Mouse (Mus musculus): ENCODE results near the gene Dcn. TPM values are rescaled to one million over a fixed set of nuclear protein-coding genes. Genes with fewer than 3 reads are reported as not detected.

Dcn gene
- polyA plus RNA-seq, 1 experiment from 2014 or later = 73.6 TPM

- 88% methylated on average over 3 of the region's 3 CpGs for WGBS
- Histone ChIP-seq H3K4me1 (ENCODE audit: control insufficient read depth, insufficient read depth, low read depth, low read length) (no peaks in the 10 kb centered on the region), H3K4me3 (ENCODE audit: low read length) (no peak overlapping the region), H3K36me3 (ENCODE audit: control insufficient read depth, insufficient read depth, low read length) (no peaks in the 10 kb centered on the region), H3K4me2 (ENCODE audit: low read length) (no peak overlapping the region), H3K9ac (ENCODE audit: low read depth, low read length) (no peak overlapping the region), H3K27me3 (replicated peaks; ENCODE audit: control insufficient read depth, insufficient read depth, low read length) (no peaks in the 10 kb centered on the region), H3K27ac (ENCODE audit: low read depth, low read length) (no peak overlapping the region), H3K9me3 (ENCODE audit: control insufficient read depth, low read length) (no peaks in the 10 kb centered on the region)
- ATAC-seq = no peak
Measured at GRCm38 (mm10) chr10:97523366-97523765, 44.0 kb downstream of the Dcn start.

- Histone ChIP-seq H3K27me3 (replicated peaks; ENCODE audit: control insufficient read depth, insufficient read depth, low read length) (no peaks in the 10 kb centered on the region), H3K4me1 (ENCODE audit: control insufficient read depth, insufficient read depth, low read depth, low read length) (no peaks in the 10 kb centered on the region), H3K4me3 (ENCODE audit: low read length) (no peak overlapping the region), H3K4me2 (ENCODE audit: low read length) (no peak overlapping the region), H3K9ac (ENCODE audit: low read depth, low read length) (no peak overlapping the region), H3K36me3 (ENCODE audit: control insufficient read depth, insufficient read depth, low read length) (no peaks in the 10 kb centered on the region), H3K9me3 (ENCODE audit: control insufficient read depth, low read length) (no peaks in the 10 kb centered on the region), H3K27ac (ENCODE audit: low read depth, low read length) (no peak overlapping the region)
- ATAC-seq = no peak
- WGBS = 86% methylated on average over 4 of the region's 4 CpGs
Measured at GRCm38 (mm10) chr10:97535697-97536096, 56.3 kb downstream of the Dcn start.

- no peak for ATAC-seq
- WGBS = 76% methylated on average over 2 of the region's 2 CpGs
- no peak overlapping the region for H3K27ac ChIP-seq (ENCODE audit: low read depth, low read length)
- H3K4me2 ChIP-seq (ENCODE audit: low read length) = no peak overlapping the region
- H3K9ac ChIP-seq (ENCODE audit: low read depth, low read length) = no peak overlapping the region
- no peak overlapping the region for H3K4me3 ChIP-seq (ENCODE audit: low read length)
- H3K9me3 ChIP-seq (ENCODE audit: control insufficient read depth, low read length) = no peaks in the 10 kb centered on the region
- H3K4me1 ChIP-seq (ENCODE audit: control insufficient read depth, insufficient read depth, low read depth, low read length) = no peaks in the 10 kb centered on the region
- H3K27me3 ChIP-seq (replicated peaks; ENCODE audit: control insufficient read depth, insufficient read depth, low read length) = no peaks in the 10 kb centered on the region
- H3K36me3 ChIP-seq (ENCODE audit: control insufficient read depth, insufficient read depth, low read length) = no peaks in the 10 kb centered on the region
Measured at GRCm38 (mm10) chr10:97536921-97537320, 57.5 kb downstream of the Dcn start.

- no peak for ATAC-seq
- Histone ChIP-seq H3K4me3 (ENCODE audit: low read length) (no peak overlapping the region), H3K27me3 (replicated peaks; ENCODE audit: control insufficient read depth, insufficient read depth, low read length) (no peaks in the 10 kb centered on the region), H3K36me3 (ENCODE audit: control insufficient read depth, insufficient read depth, low read length) (no peaks in the 10 kb centered on the region), H3K9ac (ENCODE audit: low read depth, low read length) (no peak overlapping the region), H3K9me3 (ENCODE audit: control insufficient read depth, low read length) (no peaks in the 10 kb centered on the region), H3K27ac (ENCODE audit: low read depth, low read length) (no peak overlapping the region), H3K4me2 (ENCODE audit: low read length) (no peak overlapping the region), H3K4me1 (ENCODE audit: control insufficient read depth, insufficient read depth, low read depth, low read length) (no peaks in the 10 kb centered on the region)
- 94% methylated on average over 4 of the region's 4 CpGs for WGBS
Measured at GRCm38 (mm10) chr10:97538202-97538601, 58.8 kb downstream of the Dcn start.

- no peak overlapping the region for H3K9ac ChIP-seq (ENCODE audit: low read depth, low read length)
- H3K27ac ChIP-seq (ENCODE audit: low read depth, low read length) = no peak overlapping the region
- H3K9me3 ChIP-seq (ENCODE audit: control insufficient read depth, low read length) = no peaks in the 10 kb centered on the region
- no peaks in the 10 kb centered on the region for H3K4me1 ChIP-seq (ENCODE audit: control insufficient read depth, insufficient read depth, low read depth, low read length)
- ATAC-seq = no peak
- WGBS = 87% methylated on average over 1 of the region's 1 CpGs
- no peaks in the 10 kb centered on the region for H3K27me3 ChIP-seq (replicated peaks; ENCODE audit: control insufficient read depth, insufficient read depth, low read length)
- H3K4me2 ChIP-seq (ENCODE audit: low read length) = no peak overlapping the region
- H3K36me3 ChIP-seq (ENCODE audit: control insufficient read depth, insufficient read depth, low read length) = no peaks in the 10 kb centered on the region
- H3K4me3 ChIP-seq (ENCODE audit: low read length) = no peak overlapping the region
Measured at GRCm38 (mm10) chr10:97547740-97548139, 68.3 kb downstream of the Dcn start.

- H3K27me3 ChIP-seq (replicated peaks; ENCODE audit: control insufficient read depth, insufficient read depth, low read length) = no peaks in the 10 kb centered on the region
- no peaks in the 10 kb centered on the region for H3K4me1 ChIP-seq (ENCODE audit: control insufficient read depth, insufficient read depth, low read depth, low read length)
- H3K9me3 ChIP-seq (ENCODE audit: control insufficient read depth, low read length) = no peaks in the 10 kb centered on the region
- H3K27ac ChIP-seq (ENCODE audit: low read depth, low read length) = no peak within 1 kb of the TSS
- H3K4me2 ChIP-seq (ENCODE audit: low read length) = peak within 1 kb of the TSS; percentile 13; the same call in 1 of the 2 replicates
- no peaks in the 10 kb centered on the region for H3K36me3 ChIP-seq (ENCODE audit: control insufficient read depth, insufficient read depth, low read length)
- H3K4me3 ChIP-seq (ENCODE audit: low read length) = no peak within 1 kb of the TSS
- no peak within 1 kb of the TSS for H3K9ac ChIP-seq (ENCODE audit: low read depth, low read length)
- 68% methylated on average over 10 of the region's 10 CpGs for WGBS
- ATAC-seq = 0 out of 2 replicates have a peak, but pooled peaks have one; percentile 42
Measured at GRCm38 (mm10) chr10:97564957-97565856, 85.8 kb downstream of the Dcn start, which contains the start of gene Lum. Gene Lum (plus strand): TSS chr10:97565128.

GRCm38 (mm10) chr10:97567489-97568135 is 88.2 kb downstream of the Dcn start:
- 63% methylated on average over 8 of the region's 8 CpGs for WGBS
- no peak for ATAC-seq
- H3K4me2 ChIP-seq (ENCODE audit: low read length) = no peak overlapping the region
- no peak overlapping the region for H3K9ac ChIP-seq (ENCODE audit: low read depth, low read length)
- no peaks in the 10 kb centered on the region for H3K9me3 ChIP-seq (ENCODE audit: control insufficient read depth, low read length)
- no peak overlapping the region for H3K4me3 ChIP-seq (ENCODE audit: low read length)
- no peaks in the 10 kb centered on the region for H3K4me1 ChIP-seq (ENCODE audit: control insufficient read depth, insufficient read depth, low read depth, low read length)
- H3K36me3 ChIP-seq (ENCODE audit: control insufficient read depth, insufficient read depth, low read length) = no peaks in the 10 kb centered on the region
- H3K27ac ChIP-seq (ENCODE audit: low read depth, low read length) = no peak overlapping the region
- no peaks in the 10 kb centered on the region for H3K27me3 ChIP-seq (replicated peaks; ENCODE audit: control insufficient read depth, insufficient read depth, low read length)

Other genes with a start within 250 kb of the Dcn start
- 16.5 and 24.9 TPM in 2 replicates for gene Lum, start 85.5 kb downstream of the Dcn start, polyA plus RNA-seq (2015; fragmentation: Nextera tagmentation; extraction: Ambion mirVana)
- 2.6 TPM in 1 of 2 replicates, not detected in the other for gene Kera, start 127.3 kb downstream of the Dcn start, polyA plus RNA-seq (2015; fragmentation: Nextera tagmentation; extraction: Ambion mirVana)
- 0.21 and 1.2 TPM in 2 replicates for gene Epyc, start 164.5 kb downstream of the Dcn start, polyA plus RNA-seq (2015; fragmentation: Nextera tagmentation; extraction: Ambion mirVana)
- not detected in 2 replicates for gene Ccer1, start 213.4 kb downstream of the Dcn start, polyA plus RNA-seq (2015; fragmentation: Nextera tagmentation; extraction: Ambion mirVana)
- gene C030005K15Rik, start 247.1 kb downstream of the Dcn start, polyA plus RNA-seq (2015; fragmentation: Nextera tagmentation; extraction: Ambion mirVana) = not detected in 2 replicates

Data from hindbrain, embryonic 16.5 days (tissue).